Mouse (Mus musculus) embryonic fibroblast, embryonic 13.5 days (primary cell): ENCODE data around the gene Slc5a10. TPM values are rescaled to one million over a fixed set of nuclear protein-coding genes. Genes with fewer than 3 reads are reported as not detected.

ENCODE experiments used
- H3K27ac ChIP-seq: 2 replicates; pipeline ENCODE4 v1.5.1; 2012; ENCODE audit warnings: low read length, control low read depth, inconsistent platforms; ENCODE audit not compliant: insufficient read depth
- H3K4me1 ChIP-seq: 2 replicates; pipeline ENCODE4 v1.6.1; 2011; ENCODE audit warnings: low read length; ENCODE audit not compliant: control insufficient read depth, insufficient read depth
- H3K4me3 ChIP-seq: 2 replicates; pipeline ENCODE4 v1.5.1; 2011; ENCODE audit warnings: mild to moderate bottlenecking, control low read depth, low read length; ENCODE audit not compliant: insufficient read depth
- CTCF ChIP-seq: IDR thresholded peaks from 2 replicates; pipeline ENCODE4 v1.5.1; 2011; ENCODE audit warnings: mild to moderate bottlenecking, control low read depth, low read length, moderate library complexity, borderline replicate concordance; ENCODE audit not compliant: insufficient read depth
- POLR2A ChIP-seq: IDR thresholded peaks from 2 replicates; pipeline ENCODE4 v1.6.1; 2011; ENCODE audit warnings: low read depth, mild to moderate bottlenecking, control low read depth, low read length, moderate library complexity
- polyA plus RNA-seq: library from polyadenylated mRNA; stranded (reverse); fragments of >200 nt; gene quantifications from 2 replicates; pipeline ENCODE4 v1.2.4, GENCODE M21; 2011; ENCODE audit warnings: low read depth; ENCODE audit not compliant: missing spikeins, insufficient read length

Slc5a10 gene
- polyA plus RNA-seq, 1 experiment: not detected

- Histone ChIP-seq H3K4me1 (peaks cover 5% of the 10 kb centered on the region), H3K27ac (no peak overlapping the region), H3K4me3 (no peak overlapping the region)
- TF ChIP-seq CTCF (no peak), POLR2A (no peak)
Measured at GRCm38 (mm10) chr11:61650470-61651265, 70.0 kb downstream of the Slc5a10 start.

- TF ChIP-seq POLR2A (no peak), CTCF (no peak)
- peaks cover 11% of the 10 kb centered on the region for H3K4me1 ChIP-seq
- no peak overlapping the region for H3K4me3 ChIP-seq
Measured at GRCm38 (mm10) chr11:61649626-61650025, 71.0 kb downstream of the Slc5a10 start.

DNA sequence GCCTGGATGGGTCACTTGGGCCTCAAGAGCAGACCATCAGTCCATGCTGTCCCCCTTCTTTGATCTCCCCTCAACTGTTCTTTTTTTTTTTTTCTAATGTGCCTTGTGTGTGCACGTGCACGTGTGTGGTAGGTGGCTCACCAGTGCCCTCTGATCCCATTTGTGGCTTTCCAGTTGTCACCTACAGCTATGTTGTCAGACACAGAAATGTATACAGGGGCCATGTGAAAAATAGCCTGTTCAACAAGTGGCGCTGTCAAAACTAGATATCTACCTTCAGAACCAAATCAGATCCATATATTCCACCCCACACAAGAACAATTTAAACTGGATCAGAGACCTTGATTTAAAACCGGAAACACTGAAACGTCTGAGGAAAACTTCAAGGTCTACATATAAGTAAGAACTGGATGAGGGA, 71.5 kb downstream of the Slc5a10 start:
- Histone ChIP-seq H3K4me3 (no peak overlapping the region), H3K27ac (no peak overlapping the region), H3K4me1 (peaks cover 14% of the 10 kb centered on the region)
- no peak for TF ChIP-seq POLR2A
- no peak for TF ChIP-seq CTCF

More at GRCm38 (mm10) chr11:61649626-61650025, 71.0 kb downstream of the Slc5a10 start:
- no peak overlapping the region for H3K27ac ChIP-seq

- Histone ChIP-seq H3K4me3 (no peak overlapping the region), H3K27ac (no peak overlapping the region), H3K4me1 (peaks cover 15% of the 10 kb centered on the region)
- TF ChIP-seq CTCF (no peak), POLR2A (no peak)
Measured at GRCm38 (mm10) chr11:61648749-61649115, 71.9 kb downstream of the Slc5a10 start.

DNA sequence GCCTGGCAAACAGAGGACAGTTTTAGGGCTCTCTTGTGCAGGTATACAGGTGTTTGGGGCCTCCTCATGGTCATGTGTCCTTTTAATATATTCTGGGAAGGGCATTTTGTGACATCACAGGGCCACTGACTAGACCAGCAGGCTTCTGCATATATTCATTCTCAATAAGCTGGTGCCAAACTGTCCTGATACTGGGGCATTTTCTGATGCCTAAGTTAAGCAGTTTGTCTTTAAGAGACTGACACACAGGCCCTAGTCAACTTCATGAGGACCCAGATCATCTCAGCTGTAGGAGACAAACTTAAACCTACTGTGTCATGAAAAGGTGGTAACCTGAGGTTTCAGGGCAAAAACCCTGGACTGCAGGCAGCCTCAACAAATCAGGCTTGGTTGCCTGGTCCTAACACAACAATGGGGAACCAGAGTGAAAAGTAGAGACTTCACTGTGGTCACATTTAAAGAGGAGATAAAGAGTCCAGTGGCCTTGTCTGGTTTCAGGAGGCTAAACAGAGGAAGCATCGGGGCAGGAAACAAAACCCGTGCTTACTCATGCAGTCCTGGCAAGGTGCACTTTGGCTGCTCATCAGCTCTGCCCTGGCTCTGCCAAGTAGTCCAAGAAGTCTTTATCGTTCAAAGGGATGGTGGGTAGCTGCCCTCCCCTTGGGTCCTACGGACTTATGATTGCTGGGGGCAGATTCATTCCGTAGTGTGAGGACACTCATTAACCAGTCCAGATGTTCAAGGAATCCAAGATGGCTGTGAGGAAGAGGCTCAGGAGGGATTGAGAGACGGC, 72.5 kb downstream of the Slc5a10 start:
- TF ChIP-seq POLR2A: no peak
- no peak for TF ChIP-seq CTCF

DNA sequence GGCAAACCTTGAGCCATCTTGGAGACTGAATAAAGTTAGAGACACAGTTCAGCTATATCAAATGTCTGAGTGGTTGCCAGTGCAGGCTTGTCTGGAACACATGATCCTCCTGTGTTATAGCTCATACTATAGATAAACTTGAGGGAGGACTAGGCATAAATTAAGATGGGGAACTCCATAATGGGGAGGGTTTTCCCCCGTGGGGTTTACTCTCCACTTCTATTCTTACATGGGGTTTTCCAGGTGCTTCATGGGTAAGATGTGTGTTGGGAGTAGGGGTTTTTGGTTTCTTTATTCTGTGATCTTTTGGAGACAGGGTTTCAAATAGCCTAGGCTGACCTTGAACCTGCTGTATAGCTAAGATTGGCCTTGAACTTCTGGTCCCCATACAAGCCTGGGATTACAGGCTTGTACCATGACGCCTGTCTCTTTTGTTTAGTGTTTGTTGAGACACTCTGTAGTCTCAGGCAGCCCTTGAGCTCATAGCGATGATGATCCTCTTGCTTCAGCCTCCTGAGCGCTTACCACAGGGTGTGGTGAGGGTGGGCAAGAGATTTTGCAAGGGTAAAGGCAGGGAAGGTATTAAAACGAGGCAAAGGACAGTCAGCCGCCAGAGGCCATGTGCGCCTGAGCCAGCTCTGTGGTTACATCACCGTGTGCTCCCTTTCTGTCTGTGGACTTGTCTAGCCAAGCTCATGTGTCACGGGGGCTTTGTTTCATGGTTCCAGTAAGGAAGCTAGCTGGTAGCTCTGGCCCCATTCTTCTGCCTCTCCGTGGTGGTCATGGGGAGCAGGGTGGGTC, 73.3 kb downstream of the Slc5a10 start:
- H3K4me3 ChIP-seq: no peak overlapping the region
- H3K27ac ChIP-seq: no peak overlapping the region
- TF ChIP-seq CTCF (no peak), POLR2A (no peak)
- H3K4me1 ChIP-seq: peaks cover 20% of the 10 kb centered on the region

More for the DNA sequence above, 72.5 kb downstream of the Slc5a10 start:
- peaks cover 16% of the 10 kb centered on the region for H3K4me1 ChIP-seq
- no peak overlapping the region for H3K27ac ChIP-seq
- H3K4me3 ChIP-seq: no peak overlapping the region

DNA sequence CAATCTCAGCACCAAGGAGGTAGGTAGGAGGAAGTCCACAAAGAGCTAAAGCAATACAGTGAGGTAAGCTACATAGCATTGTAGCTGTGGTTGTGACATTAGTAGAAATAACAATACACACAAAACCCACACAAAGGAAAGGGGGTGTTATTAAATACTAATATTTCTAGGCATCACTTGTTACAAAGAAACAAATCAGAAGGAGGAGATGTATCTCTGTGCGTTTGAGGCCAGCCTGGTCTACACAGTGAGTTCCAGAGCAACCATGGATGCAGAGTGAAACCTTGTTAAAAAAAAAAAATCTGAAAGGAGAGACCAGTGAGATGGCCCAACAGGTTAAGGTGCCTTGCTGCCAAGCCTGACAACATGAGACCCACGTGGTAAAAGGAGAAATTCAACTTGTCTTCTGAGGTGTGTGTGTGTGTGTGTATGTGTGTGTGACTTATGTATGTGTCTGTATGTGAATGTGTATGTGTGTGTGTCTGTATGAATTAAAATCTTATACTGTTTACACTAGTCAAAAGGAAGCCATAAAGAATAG, 74.1 kb downstream of the Slc5a10 start:
- Histone ChIP-seq H3K27ac (no peak overlapping the region), H3K4me3 (no peak overlapping the region), H3K4me1 (peaks cover 23% of the 10 kb centered on the region)
- TF ChIP-seq CTCF (no peak), POLR2A (no peak)

DNA sequence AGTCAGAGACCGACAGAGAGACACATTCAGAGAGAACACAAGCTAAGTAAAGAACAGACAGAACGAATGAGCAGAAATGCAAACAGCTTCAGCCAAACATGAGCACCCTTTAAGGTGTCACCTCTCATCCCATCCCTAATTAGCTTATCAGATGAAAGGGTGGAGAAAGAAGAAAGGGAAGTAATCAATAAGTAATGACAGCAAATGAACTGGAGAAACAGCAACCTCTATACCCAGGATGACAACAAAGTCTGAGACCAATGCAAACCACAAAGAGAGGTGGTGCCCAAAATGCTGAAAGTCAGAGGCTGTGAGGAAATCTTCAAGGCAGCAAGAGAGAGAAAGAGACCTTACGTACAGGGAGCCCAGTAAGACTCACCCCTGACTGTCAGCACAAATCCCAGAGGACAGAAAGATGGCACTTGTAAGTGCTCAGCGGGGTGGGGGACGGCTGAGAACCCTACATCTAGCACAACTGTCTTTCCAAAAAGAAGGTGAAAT, 75.2 kb downstream of the Slc5a10 start:
- TF ChIP-seq POLR2A (no peak), CTCF (no peak)
- peak overlapping the region; percentile 50; the same call in 1 of the 2 replicates for H3K27ac ChIP-seq

More for the DNA sequence above, 75.2 kb downstream of the Slc5a10 start:
- Histone ChIP-seq H3K4me1 (peaks cover 23% of the 10 kb centered on the region), H3K4me3 (no peak overlapping the region)
